Mouse (Mus musculus) brain, embryonic 14.5 days (tissue): ENCODE data around the gene Tmem189. TPM values are rescaled to one million over a fixed set of nuclear protein-coding genes. Genes with fewer than 3 reads are reported as not detected.
A peak's percentile ranks its signal among the peaks of the same experiment; 100 is the strongest.

Source experiments
- DNase-seq: peaks from one replicate; pipeline ENCODE4 v3.0.0-alpha.2; 2011; ENCODE audit warnings: low read depth
- CTCF ChIP-seq: fragments of 200-500 bp; IDR thresholded peaks from 2 replicates; pipeline ENCODE4 v1.5.1; 2012; ENCODE audit warnings: inconsistent platforms, mild to moderate bottlenecking, moderate library complexity, borderline replicate concordance; ENCODE audit not compliant: insufficient read depth, insufficient read length; ENCODE audit errors: extremely low read depth
- POLR2A ChIP-seq: fragments of 200-500 bp; IDR thresholded peaks from 2 replicates; pipeline ENCODE4 v1.6.1; 2012; ENCODE audit warnings: mild to moderate bottlenecking, inconsistent platforms, borderline replicate concordance; ENCODE audit not compliant: poor library complexity, insufficient read depth, insufficient read length, severe bottlenecking; ENCODE audit errors: extremely low read depth
- polyA plus RNA-seq: library from polyadenylated mRNA; depleted of rRNA; stranded (reverse); fragments of >200 nt; gene quantifications from 2 replicates; pipeline ENCODE4 v1.2.3, GENCODE M21; 2012

Gene Tmem189
- polyA plus RNA-seq, 1 experiment: 51.2 TPM

DNA sequence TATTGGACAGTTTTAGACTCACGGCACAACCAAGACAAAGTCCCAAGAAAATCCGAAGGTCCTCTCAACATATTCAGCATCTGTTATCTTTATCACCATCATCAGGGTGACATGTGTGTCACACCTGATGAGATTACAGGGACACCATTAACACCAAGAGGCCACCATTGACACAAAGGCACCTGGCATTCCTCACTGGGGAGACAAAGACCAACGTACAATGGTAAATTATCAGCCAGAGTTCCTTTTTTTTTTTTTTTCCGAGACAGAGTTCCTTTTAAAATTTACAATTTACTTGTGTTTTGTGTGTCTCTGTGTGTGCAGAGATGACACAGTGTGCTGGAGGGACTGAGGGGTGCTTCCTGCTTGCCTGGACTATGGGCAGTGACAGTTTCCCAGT lies 20.2 kb downstream of the Tmem189 start:
- DNase-seq: no peak
- TF ChIP-seq CTCF: no peak

DNA sequence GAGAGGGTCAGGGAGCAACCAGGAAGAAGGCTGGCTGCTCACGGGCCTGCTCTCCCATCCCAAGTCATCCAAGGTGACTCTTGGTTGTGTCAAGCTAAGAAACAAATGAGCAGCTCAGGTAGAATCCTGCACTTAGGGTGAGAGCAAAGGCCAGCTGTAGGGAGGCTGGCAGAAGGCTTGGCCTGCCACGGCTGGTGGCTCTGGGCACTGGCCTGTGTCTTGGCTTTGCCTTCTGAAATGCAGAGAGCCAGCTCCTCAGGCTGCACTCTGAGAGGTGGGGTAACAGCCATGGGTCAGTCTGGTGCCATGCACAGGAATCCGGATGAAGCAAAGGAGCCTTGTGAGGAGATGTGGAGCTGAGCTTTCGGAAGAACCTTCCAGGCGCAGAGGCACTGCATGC lies 21.2 kb downstream of the Tmem189 start:
- TF ChIP-seq POLR2A (no peak), CTCF (no peak)
- no peak for DNase-seq

GRCm38 (mm10) chr2:167665972-167666713 lies 23.5 kb downstream of the Tmem189 start:
- no peak for DNase-seq
- no peak for TF ChIP-seq CTCF
- TF ChIP-seq POLR2A: no peak

DNA sequence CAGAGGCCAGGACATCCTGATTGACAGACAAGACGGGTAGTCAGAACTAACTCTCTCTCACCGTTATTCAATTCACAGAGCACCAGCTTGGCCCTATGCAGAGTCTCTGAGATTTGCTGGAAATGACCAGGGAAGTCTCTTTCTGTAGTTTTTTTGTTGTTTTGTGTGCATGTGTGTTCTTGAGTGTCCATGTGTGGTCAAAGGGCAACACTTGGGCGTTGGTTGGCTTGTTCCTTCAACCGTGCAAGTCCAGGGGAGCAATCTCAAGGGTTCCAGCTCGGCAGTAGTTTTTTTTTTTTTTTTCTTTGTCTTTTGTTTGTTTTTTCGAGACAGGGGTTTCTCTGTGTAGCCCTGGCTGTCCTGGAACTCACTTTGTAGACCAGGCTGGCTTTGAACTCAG lies 26.9 kb downstream of the Tmem189 start:
- no peak for DNase-seq
- TF ChIP-seq CTCF (no peak), POLR2A (no peak)

- DNase-seq: peak; percentile 97
- TF ChIP-seq CTCF (no peak), POLR2A (peak; percentile 80)
Observed at GRCm38 (mm10) chr2:167661270-167662203, 28.1 kb downstream of the Tmem189 start, which contains the start of gene Gm20431. Gm20431 (minus strand) TSS chr2:167661496.

DNA sequence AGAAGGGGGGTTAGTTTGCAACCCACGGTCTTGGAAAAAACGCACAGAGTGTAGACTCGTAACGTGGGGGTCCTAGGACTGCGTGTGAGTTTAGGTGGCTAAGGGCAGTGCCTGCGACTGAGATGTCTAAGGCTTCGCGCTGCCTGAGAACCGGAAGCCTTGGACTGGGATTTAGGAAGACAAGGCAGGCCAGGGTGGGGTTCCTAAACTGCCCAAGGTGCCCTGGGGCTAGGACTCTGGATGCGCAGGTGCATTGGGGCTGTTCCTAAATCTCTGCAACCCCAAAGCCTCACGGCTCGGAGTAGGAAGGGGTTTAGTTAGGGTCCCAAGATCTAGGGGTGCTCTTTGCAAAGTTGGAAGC lies 29.0 kb downstream of the Tmem189 start:
- no peak for DNase-seq
- TF ChIP-seq POLR2A (no peak), CTCF (no peak)

DNA sequence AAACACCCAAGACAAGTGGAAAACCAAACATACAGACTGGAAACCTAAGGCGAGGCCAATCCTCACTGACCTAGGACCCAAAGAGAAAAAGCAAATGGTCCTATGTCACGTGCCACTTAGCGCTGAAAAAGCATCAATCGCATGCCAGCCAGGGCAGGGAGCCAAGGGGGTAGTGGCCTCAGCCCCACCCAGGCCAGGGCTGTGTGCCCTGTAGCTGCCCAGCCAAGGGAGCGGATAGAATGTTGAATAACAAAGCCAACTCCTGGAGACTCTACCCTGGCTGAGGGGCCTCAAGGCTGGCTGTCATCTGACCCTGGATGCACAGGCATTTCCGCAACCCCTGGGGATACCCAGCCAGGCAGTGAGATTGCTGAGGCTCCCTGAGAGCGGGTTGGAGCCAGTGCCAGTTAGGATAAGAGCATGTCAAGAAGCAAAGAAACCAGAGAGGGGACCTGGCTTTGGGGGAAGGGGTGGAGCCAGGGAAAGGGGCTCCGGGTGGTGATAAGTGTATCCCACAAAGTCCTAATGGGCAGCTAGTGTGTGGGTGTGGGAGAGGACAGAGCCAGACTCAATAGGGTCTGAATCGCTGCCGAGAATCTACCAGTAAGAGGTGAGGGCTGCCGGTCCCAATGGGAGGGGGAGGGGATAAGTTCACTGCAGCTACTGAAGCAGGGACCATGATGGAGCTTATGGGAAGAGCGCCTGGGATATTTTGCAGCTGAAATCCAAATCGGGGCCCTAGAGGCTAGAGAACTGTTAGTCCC lies 29.6 kb downstream of the Tmem189 start:
- TF ChIP-seq POLR2A: no peak
- no peak for TF ChIP-seq CTCF
- peak; percentile 39 for DNase-seq

DNA sequence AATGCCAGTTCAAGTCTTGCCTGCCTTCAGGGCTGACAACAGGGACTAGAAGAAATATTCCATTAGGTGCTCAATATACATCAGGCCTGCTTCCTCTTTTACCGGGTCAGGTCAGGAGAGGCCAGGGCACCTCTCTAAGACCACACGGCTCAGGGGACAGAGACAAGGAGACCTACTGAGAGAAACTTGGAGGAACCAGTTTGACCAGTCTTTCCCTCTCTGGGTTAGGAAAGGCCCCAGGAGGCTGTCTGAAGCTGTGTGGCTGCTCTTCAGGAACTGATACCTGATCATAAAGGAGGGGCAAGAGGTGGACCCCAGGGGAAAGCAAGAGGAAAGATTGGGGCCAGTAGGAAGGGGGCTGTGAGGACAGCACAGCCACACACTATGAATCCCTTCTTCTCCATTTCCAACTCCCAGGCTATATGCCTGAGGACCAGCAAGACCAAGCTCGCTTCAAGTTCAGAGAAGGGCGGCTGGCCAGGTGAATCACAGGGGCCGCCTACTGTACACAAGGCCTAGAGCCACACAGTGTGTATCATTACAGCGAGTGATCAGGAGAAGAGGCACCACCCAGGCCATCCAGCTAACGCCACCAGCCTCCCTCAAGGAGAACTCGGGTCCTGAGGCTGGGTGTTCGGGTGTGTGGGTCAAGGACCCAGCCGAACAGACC lies 30.3 kb downstream of the Tmem189 start:
- DNase-seq: no peak
- TF ChIP-seq POLR2A (no peak), CTCF (no peak)

GRCm38 (mm10) chr2:167658712-167659111 lies 30.9 kb downstream of the Tmem189 start:
- TF ChIP-seq CTCF (no peak), POLR2A (no peak)
- no peak for DNase-seq

- DNase-seq: no peak
- TF ChIP-seq CTCF: no peak
- no peak for TF ChIP-seq POLR2A
Observed at GRCm38 (mm10) chr2:167657973-167658372, 31.6 kb downstream of the Tmem189 start.
